Mouse (Mus musculus) C2C12 (cell line): Measurements from ENCODE around the gene Frmd4b. TPM values are rescaled to one million over a fixed set of nuclear protein-coding genes. Genes with fewer than 3 reads are reported as not detected.

ENCODE experiments used
- H3K27me3 ChIP-seq: one replicate; pipeline ENCODE4 v1.6.1; 2011; ENCODE audit not compliant: control insufficient read depth, insufficient read depth, insufficient read length
- H3K36me3 ChIP-seq: one replicate; pipeline ENCODE4 v1.6.1; 2011; ENCODE audit not compliant: control insufficient read depth, insufficient read depth
- H3K4me3 ChIP-seq: one replicate; pipeline ENCODE4 v1.5.1; 2011; ENCODE audit warnings: mild to moderate bottlenecking, control low read depth; ENCODE audit not compliant: poor library complexity, insufficient read depth, severe bottlenecking
- H3K79me2 ChIP-seq: one replicate; pipeline ENCODE4 v1.6.1; 2011; ENCODE audit not compliant: control insufficient read depth, insufficient read depth
- H3K79me3 ChIP-seq: one replicate; pipeline ENCODE4 v1.6.1; 2011; ENCODE audit warnings: low read depth, control low read depth
- H3ac ChIP-seq: one replicate; pipeline ENCODE3; 2011; ENCODE audit warnings: low read depth; ENCODE audit not compliant: control insufficient read depth, insufficient read length
- CEBPB ChIP-seq: IDR thresholded peaks from one replicate; pipeline ENCODE4 v1.6.1; 2011; ENCODE audit warnings: low read depth, mild to moderate bottlenecking, control low read depth, moderate library complexity
- CTCF ChIP-seq: IDR thresholded peaks from one replicate; pipeline ENCODE4 v1.5.1; 2011; ENCODE audit not compliant: control insufficient read depth, insufficient read depth, insufficient read length
- FOSL1 ChIP-seq: IDR thresholded peaks from one replicate; pipeline ENCODE4 v1.8.0; 2011; ENCODE audit warnings: mild to moderate bottlenecking, low read length; ENCODE audit not compliant: poor library complexity, insufficient read depth, severe bottlenecking
- MAX ChIP-seq: IDR thresholded peaks from one replicate; pipeline ENCODE4 v1.6.1; 2011; ENCODE audit warnings: mild to moderate bottlenecking, control low read depth
- MYOD1 ChIP-seq: IDR thresholded peaks from one replicate; pipeline ENCODE4 v1.6.1; 2011; ENCODE audit warnings: low read depth; ENCODE audit not compliant: control insufficient read depth, insufficient read length
- MYOG ChIP-seq: IDR thresholded peaks from one replicate; pipeline ENCODE4 v1.6.1; 2011; ENCODE audit not compliant: control insufficient read depth, insufficient read length; ENCODE audit errors: extremely low read depth
- USF1 ChIP-seq: IDR thresholded peaks from one replicate; pipeline ENCODE4 v1.6.1; 2011; ENCODE audit warnings: low read depth, mild to moderate bottlenecking, control low read depth, moderate library complexity
- polyA plus RNA-seq: library from polyadenylated mRNA; unstranded; fragments of >200 nt; fragmentation: generic; extraction: Trizol; gene quantifications from one replicate; pipeline ENCODE4 v1.2.1, GENCODE M21; 2012; ENCODE audit warnings: missing spikeins

Frmd4b gene
- polyA plus RNA-seq, 1 experiment, result not detected

DNA sequence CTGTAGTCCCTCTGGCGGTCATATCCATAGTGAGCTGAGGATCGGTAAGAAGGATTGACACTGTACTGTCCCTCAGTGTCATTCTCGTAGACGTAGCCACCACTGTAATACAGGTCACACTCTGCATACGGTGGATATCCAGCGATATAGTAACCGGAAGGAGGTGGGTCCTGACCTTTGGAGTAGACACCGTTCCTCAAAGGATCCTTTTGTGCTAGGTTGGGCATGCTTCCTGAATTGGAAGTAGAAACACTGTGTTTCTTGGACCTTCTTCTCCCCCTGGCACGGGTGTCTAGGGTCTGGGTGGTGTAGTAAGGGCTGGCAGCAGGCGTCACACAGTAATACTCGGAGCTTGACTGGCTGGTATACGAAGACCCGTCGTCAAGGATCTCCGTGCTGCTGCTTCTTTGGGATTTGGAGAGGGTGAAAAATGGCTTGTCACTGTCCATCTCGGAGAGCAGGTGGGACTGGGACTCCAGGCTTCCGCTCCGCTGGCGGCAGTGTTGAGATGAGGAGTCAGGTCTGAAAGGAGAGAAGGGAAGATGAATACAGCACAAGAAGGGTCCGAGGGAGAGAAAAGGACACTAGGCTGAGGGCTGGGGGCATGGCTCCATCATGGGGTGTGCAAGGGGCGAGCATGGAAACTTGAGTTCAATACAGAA lies 321.3 kb downstream of the Frmd4b start:
- H3K79me2 ChIP-seq, result no peaks in the 10 kb centered on the region
- no peaks in the 10 kb centered on the region for H3K79me3 ChIP-seq
- no peak overlapping the region for H3K4me3 ChIP-seq
- no peak overlapping the region for H3ac ChIP-seq
- H3K36me3 ChIP-seq, result no peaks in the 10 kb centered on the region
- peaks cover 28% of the 10 kb centered on the region for H3K27me3 ChIP-seq
- TF ChIP-seq CTCF (no peak), USF1 (no peak), CEBPB (no peak), FOSL1 (no peak), MYOD1 (no peak), MAX (no peak), MYOG (no peak)

DNA sequence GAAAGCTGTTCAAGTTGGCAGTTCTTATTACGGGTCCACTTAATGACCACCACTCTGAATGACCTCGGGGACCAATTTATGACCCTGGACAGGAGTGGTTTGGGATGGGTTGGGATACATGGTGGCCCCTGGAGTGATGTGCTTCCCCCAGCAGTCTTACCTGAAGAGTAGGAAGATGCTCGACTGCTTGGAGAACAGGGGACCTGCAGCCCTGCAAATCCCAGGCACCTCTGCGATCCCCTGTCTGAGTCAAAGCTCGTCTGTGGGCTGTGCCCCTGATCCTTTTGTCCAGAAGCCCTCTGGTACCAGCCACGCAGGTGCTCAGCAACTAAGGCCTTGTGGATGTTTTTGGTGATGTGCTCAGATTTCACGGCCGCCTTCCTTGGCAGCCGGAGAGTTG lies 321.9 kb downstream of the Frmd4b start:
- Histone ChIP-seq H3K27me3 (peaks cover 28% of the 10 kb centered on the region), H3K4me3 (no peak overlapping the region), H3K79me3 (no peaks in the 10 kb centered on the region), H3K79me2 (no peaks in the 10 kb centered on the region), H3ac (no peak overlapping the region), H3K36me3 (no peaks in the 10 kb centered on the region)
- TF ChIP-seq FOSL1 (no peak), USF1 (no peak), CEBPB (no peak), CTCF (no peak), MAX (no peak), MYOG (no peak), MYOD1 (no peak)

DNA sequence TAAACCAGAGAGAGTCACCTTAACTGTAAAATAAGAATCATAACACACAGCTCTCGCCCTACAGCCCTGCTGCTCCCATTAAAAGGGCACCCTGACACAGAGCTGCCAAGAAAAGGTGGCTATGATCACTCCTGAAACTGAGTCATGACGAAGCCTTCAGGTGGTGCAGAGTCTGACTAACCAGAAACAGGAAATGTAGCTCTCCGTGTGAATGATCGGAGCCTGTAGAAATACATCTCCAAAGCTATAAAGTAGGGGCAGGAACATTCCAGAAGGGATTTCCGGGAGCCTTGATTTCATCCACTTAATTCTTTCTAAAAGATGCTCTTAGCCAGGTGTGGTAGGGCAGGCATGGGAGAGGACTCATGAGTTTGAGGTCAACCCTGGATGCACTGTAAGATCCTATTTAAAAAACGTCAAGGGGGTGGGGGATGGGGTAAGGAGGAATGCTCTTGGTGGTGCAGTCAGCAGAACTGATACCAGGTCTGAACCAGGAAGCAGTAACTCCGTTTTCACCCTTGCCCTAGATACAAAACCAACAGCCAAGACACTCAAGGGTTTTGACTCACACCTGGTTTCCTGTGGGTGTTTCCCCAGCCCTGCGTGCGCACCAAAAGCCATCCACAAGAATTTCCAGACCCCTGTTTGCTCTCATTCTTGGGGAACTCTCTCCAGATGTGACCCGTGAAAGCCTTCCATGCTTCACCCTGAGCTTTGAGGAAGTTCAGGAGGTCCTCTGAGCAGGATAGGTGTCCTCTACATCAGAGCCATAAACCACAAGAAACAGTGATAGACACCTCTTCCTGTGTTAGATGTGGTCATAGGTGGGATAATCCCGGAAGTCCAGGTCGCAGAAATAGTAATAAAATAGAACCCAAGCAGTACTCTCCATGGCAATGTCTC lies 323.4 kb downstream of the Frmd4b start:
- Histone ChIP-seq H3K79me2 (no peaks in the 10 kb centered on the region), H3K79me3 (no peaks in the 10 kb centered on the region), H3K27me3 (peaks cover 28% of the 10 kb centered on the region), H3K36me3 (no peaks in the 10 kb centered on the region), H3ac (no peak overlapping the region), H3K4me3 (no peak overlapping the region)
- no peak for TF ChIP-seq USF1
- TF ChIP-seq MAX, result no peak
- no peak for TF ChIP-seq CTCF
- no peak for TF ChIP-seq CEBPB
- TF ChIP-seq MYOG, result no peak
- no peak for TF ChIP-seq FOSL1
- no peak for TF ChIP-seq MYOD1

DNA sequence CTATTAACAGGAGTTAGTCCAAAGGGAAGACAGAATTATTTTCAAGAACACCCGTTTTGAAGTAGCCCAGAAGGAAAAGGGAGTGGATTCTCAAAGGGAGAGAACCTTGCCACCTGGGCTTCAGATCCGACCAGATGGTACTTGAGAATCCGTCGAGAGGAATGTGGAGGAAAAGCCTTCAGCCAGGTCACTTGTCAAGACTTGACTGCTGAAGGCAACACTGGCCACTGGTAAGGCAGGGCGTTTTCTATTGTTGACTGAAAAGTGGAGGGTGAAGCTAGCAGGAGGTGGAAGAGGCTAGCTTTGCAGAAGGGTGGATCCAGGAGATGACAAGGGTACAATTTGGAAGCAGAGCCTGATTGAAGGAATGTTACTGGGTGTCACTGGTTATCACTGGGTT lies 324.4 kb downstream of the Frmd4b start:
- Histone ChIP-seq H3K79me2 (no peaks in the 10 kb centered on the region), H3K79me3 (no peaks in the 10 kb centered on the region), H3K36me3 (no peaks in the 10 kb centered on the region), H3K4me3 (no peak overlapping the region), H3K27me3 (peaks cover 28% of the 10 kb centered on the region), H3ac (no peak overlapping the region)
- TF ChIP-seq CEBPB (no peak), CTCF (no peak), USF1 (no peak), MYOD1 (no peak), MYOG (no peak), FOSL1 (no peak), MAX (no peak)

DNA sequence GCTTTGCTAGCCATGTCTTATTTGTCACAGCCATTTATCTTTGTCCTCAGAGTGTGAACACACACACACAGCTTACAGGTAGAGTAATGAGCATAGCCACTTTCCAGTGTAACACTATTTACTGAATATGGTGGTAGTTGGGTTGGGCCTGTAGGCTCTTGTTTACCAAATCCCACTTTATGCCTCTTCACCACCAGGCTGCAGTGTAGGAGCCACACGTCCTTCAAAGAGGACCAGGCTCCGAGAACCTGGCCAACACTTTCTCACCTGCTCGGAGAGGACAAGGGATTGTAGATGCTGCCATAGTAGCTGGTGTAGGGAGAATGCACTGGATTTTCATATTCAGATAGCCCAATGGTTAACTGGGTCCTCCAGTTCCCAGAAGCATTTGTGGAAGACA lies 325.2 kb downstream of the Frmd4b start:
- no peaks in the 10 kb centered on the region for H3K36me3 ChIP-seq
- H3K79me2 ChIP-seq, result no peaks in the 10 kb centered on the region
- peaks cover 28% of the 10 kb centered on the region for H3K27me3 ChIP-seq
- no peak for TF ChIP-seq MAX
- no peak for TF ChIP-seq CTCF
- no peak for TF ChIP-seq MYOD1
- TF ChIP-seq CEBPB, result no peak
- TF ChIP-seq MYOG, result no peak
- no peak for TF ChIP-seq USF1
- no peak for TF ChIP-seq FOSL1
- no peak overlapping the region for H3ac ChIP-seq
- no peak overlapping the region for H3K4me3 ChIP-seq
- no peaks in the 10 kb centered on the region for H3K79me3 ChIP-seq
